Mouse (Mus musculus): ENCODE results near the gene Hbb-bt.
"Not testable (repeated sequence)": the region's sequence is repeated elsewhere in the genome, so short reads cannot be mapped to it uniquely, and the experiment has no call there.

Gene Hbb-bt

DNA sequence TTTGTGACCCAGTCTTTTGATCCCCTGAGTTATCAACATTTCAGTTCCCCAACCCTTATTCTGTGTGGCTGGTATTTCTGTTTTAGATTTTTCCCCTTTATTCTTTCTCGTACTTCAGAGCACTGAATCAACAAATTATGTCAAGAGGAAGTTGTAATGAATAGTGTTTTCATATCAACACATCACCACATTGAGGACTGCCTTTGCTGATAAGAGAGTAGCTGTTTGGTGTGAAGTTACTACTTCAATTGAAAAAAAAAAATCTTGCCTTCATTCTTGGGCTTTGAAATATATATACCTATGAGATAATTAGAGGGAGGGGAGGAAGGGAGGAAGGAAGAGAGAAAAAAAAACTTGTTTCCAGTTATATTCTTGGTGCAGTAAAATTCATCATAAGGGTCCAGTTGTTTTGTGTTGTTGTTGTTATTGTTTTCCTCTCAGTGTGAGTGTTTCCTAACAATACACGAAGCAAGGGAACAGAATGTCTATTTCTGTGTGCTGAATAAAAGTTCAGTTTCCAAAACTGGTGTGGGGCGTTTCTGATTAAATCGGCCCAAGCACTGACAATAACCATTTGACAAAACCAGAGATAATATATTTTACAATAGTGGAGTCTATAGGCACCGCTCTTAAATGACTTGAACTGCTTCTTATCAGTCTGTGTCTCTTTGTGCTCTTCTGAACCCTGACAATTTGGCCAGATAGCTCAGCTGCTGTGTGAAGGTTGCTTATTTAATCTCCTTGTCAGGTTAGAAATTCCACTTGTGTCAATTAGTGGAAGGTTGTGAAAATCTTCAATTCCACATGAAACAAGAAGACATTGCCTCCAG is 4.6 kb downstream of the Hbb-bt start:
- DNase-seq (ENCODE audit: low spot score) = no peak

GRCm38 (mm10) chr7:103808120-103808519 is 5.7 kb downstream of the Hbb-bt start:
- DNase-seq (ENCODE audit: low spot score) = not testable (repeated sequence)

GRCm38 (mm10) chr7:103806856-103807255 is 6.9 kb downstream of the Hbb-bt start:
- peak; percentile 8 for DNase-seq (ENCODE audit: low spot score)

GRCm38 (mm10) chr7:103792669-103793388 is 21.0 kb downstream of the Hbb-bt start:
- no peak for DNase-seq (ENCODE audit: low spot score)

GRCm38 (mm10) chr7:103791721-103792120 is 22.1 kb downstream of the Hbb-bt start, which contains the start of gene Olfr67:
Gene Olfr67 (minus strand): TSS chr7:103791821.
- DNase-seq (ENCODE audit: low spot score) = no peak

- no peak for DNase-seq (ENCODE audit: low spot score)
These were observed 34.2 kb downstream of the Hbb-bt start, which contains the start of gene Olfr68 for GRCm38 (mm10) chr7:103779598-103779997. Gene Olfr68 (minus strand): TSS chr7:103779698.

GRCm38 (mm10) chr7:103777652-103778051 is 36.1 kb downstream of the Hbb-bt start:
- DNase-seq (ENCODE audit: low spot score) = not testable (repeated sequence)

GRCm38 (mm10) chr7:103771494-103771893 is 42.3 kb downstream of the Hbb-bt start, which contains the start of gene Olfr69:
Gene Olfr69 (minus strand): TSS chr7:103771594.
- DNase-seq (ENCODE audit: low spot score) = no peak

GRCm38 (mm10) chr7:103767687-103768086 is 46.1 kb downstream of the Hbb-bt start:
- not testable (repeated sequence) for DNase-seq (ENCODE audit: low spot score)
